Mouse (Mus musculus) erythroblast, embryonic 14.5 days (primary cell): ENCODE measurements around the gene Usp44.

Experiments used
- GATA1 ChIP-seq: IDR thresholded peaks from 2 replicates; pipeline ENCODE4 v1.6.1; 2012; ENCODE audit warnings: low read length, inconsistent platforms, mixed read lengths
- TAL1 ChIP-seq: IDR thresholded peaks from 3 replicates; pipeline ENCODE4 v1.6.1; 2012; ENCODE audit warnings: low read length, inconsistent platforms, mixed read lengths

- TF ChIP-seq GATA1 (no peak), TAL1 (no peak)
Measured at GRCm38 (mm10) chr10:93803199-93803598, 28.2 kb upstream of the Usp44 start.
